Mouse (Mus musculus) ES-E14 (cell line): ENCODE data around the gene Akap12. TPM values are rescaled to one million over a fixed set of nuclear protein-coding genes. Genes with fewer than 3 reads are reported as not detected.

Experiments
- DNase-seq: peaks from one replicate; pipeline ENCODE4 v3.0.0-alpha.2; 2013; ENCODE audit warnings: low read depth, low spot score
- H3K27ac ChIP-seq: 2 replicates; pipeline ENCODE4 v1.5.1; 2012; ENCODE audit warnings: low read depth, mild to moderate bottlenecking, low read length, moderate library complexity, mixed read lengths; ENCODE audit not compliant: poor library complexity, insufficient read depth, severe bottlenecking
- H3K36me3 ChIP-seq: 2 replicates; pipeline ENCODE4 v1.6.1; 2012; ENCODE audit warnings: mild to moderate bottlenecking, low read length, moderate library complexity, mixed read lengths; ENCODE audit not compliant: control insufficient read depth, poor library complexity, insufficient read depth, severe bottlenecking
- H3K4me1 ChIP-seq, 2 experiments: fragments of 150-350 bp in 1 of 2; sonication (generic) in 1 of 2; 2 replicates each; pipeline ENCODE4 v1.6.1; 2012; ENCODE audit warnings: low read length in 2 of 2, mild to moderate bottlenecking in 1 of 2, mixed read lengths in 1 of 2; ENCODE audit not compliant: control insufficient read depth in 2 of 2, insufficient read depth in 2 of 2, poor library complexity in 1 of 2
- H3K4me3 ChIP-seq, 2 experiments: fragments of 150-350 bp in 1 of 2; sonication (generic) in 1 of 2; 2 replicates each; pipeline ENCODE4 v1.5.1; 2012; ENCODE audit warnings: low read length in 2 of 2, low read depth in 1 of 2, mild to moderate bottlenecking in 1 of 2, mixed read lengths in 1 of 2; ENCODE audit not compliant: insufficient read depth in 1 of 2, poor library complexity in 1 of 2, severe bottlenecking in 1 of 2
- H3K9ac ChIP-seq: 2 replicates; pipeline ENCODE4 v1.6.1; 2012; ENCODE audit warnings: low read depth, mild to moderate bottlenecking, low read length, mixed read lengths; ENCODE audit not compliant: poor library complexity, insufficient read depth, severe bottlenecking
- H3K9me3 ChIP-seq: fragments of 150-350 bp; sonication (generic); 2 replicates; pipeline ENCODE4 v1.6.1; 2012; ENCODE audit warnings: low read depth, mild to moderate bottlenecking, low read length; ENCODE audit not compliant: control insufficient read depth, insufficient read depth
- CHD2 ChIP-seq: IDR thresholded peaks from 2 replicates; pipeline ENCODE4 v1.6.1; 2014; ENCODE audit warnings: mild to moderate bottlenecking, low read depth, low read length, inconsistent platforms
- HCFC1 ChIP-seq: IDR thresholded peaks from 2 replicates; pipeline ENCODE4 v1.6.1; 2012; ENCODE audit warnings: low read length, inconsistent platforms, borderline replicate concordance; ENCODE audit not compliant: insufficient read depth
- MAFK ChIP-seq: IDR thresholded peaks from 2 replicates; pipeline ENCODE4 v1.6.1; 2014; ENCODE audit warnings: mild to moderate bottlenecking, low read depth, low read length, inconsistent platforms; ENCODE audit not compliant: insufficient read depth
- ZC3H11A ChIP-seq: IDR thresholded peaks from 2 replicates; pipeline ENCODE4 v1.6.1; 2012; ENCODE audit warnings: low read depth, mild to moderate bottlenecking, inconsistent platforms, low read length, borderline replicate concordance
- ZNF384 ChIP-seq: IDR thresholded peaks from 2 replicates; pipeline ENCODE4 v1.6.1; 2012; ENCODE audit warnings: low read depth, low read length, inconsistent platforms
- in situ Hi-C, 2 experiments: fragments of 600-800 bp; cut with MboI; formaldehyde crosslinking; loops; one replicate each; pipeline ENCODE4 v1.15.1; 2025; ENCODE audit warnings: low sequenced_read_pairs in 2 of 2, inconsistent platforms in 1 of 2; ENCODE audit not compliant: unreplicated experiment in 2 of 2
- total RNA-seq: library from RNA; depleted of rRNA; stranded (reverse); fragments of 300-350 nt; gene quantifications from 2 replicates; pipeline ENCODE4 v1.2.3, GENCODE M21; 2012

Akap12 gene
- total RNA-seq, 1 experiment, result 346 TPM

- H3K4me1 ChIP-seq, result peaks cover 9 to 10% of the 10 kb centered on the region in 2 experiments
- no peaks in the 10 kb centered on the region for H3K9me3 ChIP-seq
- peak overlapping the region; percentile 2; the same call in 1 of the 2 replicates for H3K9ac ChIP-seq
- TF ChIP-seq HCFC1 (no peak), CHD2 (no peak), ZNF384 (no peak), ZC3H11A (no peak), MAFK (no peak)
- peak overlapping the region in 1 of 2 experiments; percentile 19; a peak in 1 of 4 replicates for H3K4me3 ChIP-seq
- peak overlapping the region; percentile 96 for H3K27ac ChIP-seq
- in situ Hi-C loops, result no loop called here
- no peak for DNase-seq
- peaks cover under 1% of the 10 kb centered on the region for H3K36me3 ChIP-seq
These were observed 66.2 kb downstream of the Akap12 start for GRCm38 (mm10) chr10:4332228-4332979.

GRCm38 (mm10) chr10:4333319-4333718 lies 67.1 kb downstream of the Akap12 start:
- DNase-seq, result peak; percentile 93
- H3K4me1 ChIP-seq, result peaks cover 10 to 15% of the 10 kb centered on the region in 2 experiments
- peaks cover 4% of the 10 kb centered on the region for H3K36me3 ChIP-seq
- H3K27ac ChIP-seq, result peak overlapping the region; percentile 96
- peak overlapping the region; percentile 53 to 75; a peak in 3 of 4 replicates for H3K4me3 ChIP-seq
- TF ChIP-seq HCFC1, result peak; percentile 60; the same call in 1 of the 2 replicates
- TF ChIP-seq MAFK, result no peak
- peak; percentile 56; the same call in 1 of the 2 replicates for TF ChIP-seq ZNF384
- peak; percentile 47; the same call in 1 of the 2 replicates for TF ChIP-seq CHD2
- TF ChIP-seq ZC3H11A, result peak; percentile 86
- peak overlapping the region; percentile 78 for H3K9ac ChIP-seq
- H3K9me3 ChIP-seq, result no peaks in the 10 kb centered on the region
- in situ Hi-C loops, result no loop called here

DNA sequence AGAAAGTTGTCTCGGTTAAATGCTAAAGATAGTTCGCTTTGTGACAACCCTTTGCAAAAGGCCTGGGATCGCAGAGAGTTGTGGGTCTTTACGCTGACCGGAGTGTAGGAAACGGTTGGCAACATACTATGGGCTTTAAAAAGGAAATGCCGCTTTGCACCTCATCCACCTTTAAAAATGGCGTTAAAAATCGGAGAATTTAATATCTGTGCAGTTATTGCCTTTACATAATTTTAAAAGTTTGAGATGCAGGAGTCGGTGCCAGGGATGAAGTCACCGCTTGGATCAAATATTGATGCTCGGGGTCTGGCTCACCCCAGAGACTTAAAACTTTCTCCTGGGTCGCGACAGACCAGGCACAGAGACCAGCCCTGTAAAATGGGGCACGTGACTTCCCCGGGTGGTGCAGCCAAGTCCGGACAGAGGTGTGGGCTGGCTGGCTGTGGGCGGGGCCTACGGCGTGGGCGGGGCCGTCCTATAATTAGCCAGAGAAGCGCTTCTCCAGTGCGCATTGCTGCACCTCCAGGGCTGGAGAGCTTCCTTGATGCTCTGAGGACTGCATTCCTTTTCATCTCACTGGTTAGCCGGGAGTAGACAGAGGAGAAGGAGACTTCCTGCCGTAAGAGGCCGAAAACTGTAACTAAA lies 68.0 kb downstream of the Akap12 start:
- no peak for TF ChIP-seq MAFK
- TF ChIP-seq HCFC1, result 0 out of 2 replicates have a peak, but pooled peaks have one; percentile 29
- no peak for TF ChIP-seq CHD2
- TF ChIP-seq ZNF384, result no peak
- no peak for TF ChIP-seq ZC3H11A
- Histone ChIP-seq H3K4me1 (peaks cover 10 to 19% of the 10 kb centered on the region in 2 experiments), H3K27ac (peak overlapping the region; percentile 87), H3K4me3 (peak overlapping the region; percentile 61 to 75), H3K36me3 (peaks cover 4% of the 10 kb centered on the region; the same call in 1 of the 2 replicates), H3K9me3 (no peaks in the 10 kb centered on the region), H3K9ac (peak overlapping the region; percentile 78)
- peak; percentile 91 for DNase-seq
- in situ Hi-C loops, result no loop called here

DNA sequence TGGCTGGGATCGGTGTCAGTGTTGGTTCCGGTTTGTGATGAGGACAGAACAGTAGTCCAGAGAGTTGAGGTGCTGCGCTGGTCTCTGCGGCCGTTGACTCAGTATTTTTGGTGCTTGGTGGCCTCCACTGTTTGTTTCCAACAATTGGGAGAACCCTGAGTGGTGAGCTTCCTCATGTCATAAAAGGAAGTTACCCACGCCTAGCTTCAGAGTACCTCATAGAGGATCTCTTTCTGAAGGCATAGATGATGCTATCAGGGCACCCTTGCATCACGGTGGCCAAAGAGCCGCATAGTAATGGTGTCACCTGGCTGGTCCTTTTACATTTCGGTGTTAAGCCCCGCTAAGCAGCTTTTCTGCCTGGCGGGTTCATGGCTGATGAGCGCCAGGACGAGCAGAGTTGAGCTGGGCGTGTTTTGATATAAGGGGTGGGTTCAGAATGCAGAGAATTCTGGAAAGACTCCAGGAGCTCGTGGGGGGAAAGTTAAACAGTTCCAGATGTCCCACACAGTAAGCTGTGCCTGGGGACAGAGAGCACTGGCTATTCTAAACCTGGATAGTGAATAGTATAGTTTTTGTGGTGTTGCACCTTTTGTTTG lies 72.8 kb downstream of the Akap12 start:
- H3K9me3 ChIP-seq, result no peaks in the 10 kb centered on the region
- TF ChIP-seq ZC3H11A, result no peak
- no peak for TF ChIP-seq CHD2
- no peak for TF ChIP-seq MAFK
- no peak for TF ChIP-seq ZNF384
- no peak for TF ChIP-seq HCFC1
- in situ Hi-C loops, result no loop called here
- no peak overlapping the region for H3K9ac ChIP-seq
- H3K4me1 ChIP-seq, result peaks cover 14 to 15% of the 10 kb centered on the region in 2 experiments
- no peak overlapping the region for H3K4me3 ChIP-seq
- H3K27ac ChIP-seq, result no peak overlapping the region
- DNase-seq, result no peak
- H3K36me3 ChIP-seq, result peaks cover 4% of the 10 kb centered on the region; the same call in 1 of the 2 replicates
